Mouse (Mus musculus) CH12.LX (cell line): ENCODE measurements around the gene March1.

Experiments used
- CTCF ChIP-seq, 2 experiments: IDR thresholded peaks in 1 of 2; conservative IDR thresholded peaks in 1 of 2; 2 replicates each; pipeline ENCODE4 v1.5.1; 2011 to 2012; ENCODE audit warnings: low read depth in 2 of 2, low read length in 2 of 2, improper control_type of control experiment in 1 of 2, inconsistent platforms in 1 of 2, mild to moderate bottlenecking in 1 of 2, moderate library complexity in 1 of 2
- EP300 ChIP-seq: IDR thresholded peaks from 2 replicates; pipeline ENCODE4 v1.6.1; 2011; ENCODE audit warnings: low read length, improper control_type of control experiment
- SMC3 ChIP-seq: IDR thresholded peaks from 2 replicates; pipeline ENCODE4 v1.6.1; 2011; ENCODE audit warnings: low read depth, low read length, improper control_type of control experiment

GRCm38 (mm10) chr8:66457057-66457456 is 839.4 kb downstream of the March1 start:
- TF ChIP-seq EP300 (no peak), SMC3 (no peak), CTCF (conservative IDR thresholded peaks at IDR 0.05 in 1 of 2, IDR thresholded peaks at IDR 0.05 in 1 of 2; ENCODE audit: low read depth in 2 of 2, low read length in 2 of 2) (peak in 1 of 2 experiments; percentile 50; a peak in 2 of 4 replicates)
